Mouse (Mus musculus) intestine, postnatal 0 days (tissue): ENCODE measurements around the gene Mt3. TPM values are rescaled to one million over a fixed set of nuclear protein-coding genes. Genes with fewer than 3 reads are reported as not detected.

Experiments
- ATAC-seq: fragments of 200-750 bp; cut with Nextera tagmentation; 2 replicates; pipeline ENCODE4 v1.8.0; 2017; ENCODE audit warnings: mild to moderate bottlenecking, moderate TSS enrichment, moderate library complexity
- H3K27ac ChIP-seq: fragments of 300-500 bp; sonication (generic); 2 replicates; pipeline ENCODE4 v1.5.1; 2014; ENCODE audit warnings: mild to moderate bottlenecking, low read depth, low read length, moderate library complexity
- H3K27me3 ChIP-seq: fragments of 300-500 bp; sonication (generic); replicated peaks from 2 replicates; pipeline ENCODE4 v1.6.1; 2014; ENCODE audit warnings: low read length, mixed read lengths; ENCODE audit not compliant: control insufficient read depth, insufficient read depth
- H3K36me3 ChIP-seq: fragments of 300-500 bp; sonication (generic); 2 replicates; pipeline ENCODE4 v1.6.1; 2014; ENCODE audit warnings: mild to moderate bottlenecking, moderate library complexity; ENCODE audit not compliant: control insufficient read depth, insufficient read depth
- H3K4me1 ChIP-seq: fragments of 300-500 bp; sonication (generic); replicated peaks from 2 replicates; pipeline ENCODE4 v1.6.1; 2014; ENCODE audit warnings: antibody characterized with exemption, low read length, mixed read lengths; ENCODE audit not compliant: control insufficient read depth, insufficient read depth
- H3K4me2 ChIP-seq: fragments of 300-500 bp; sonication (generic); replicated peaks from 2 replicates; pipeline ENCODE4 v1.6.1; 2014; ENCODE audit warnings: low read depth, mild to moderate bottlenecking, moderate library complexity
- H3K4me3 ChIP-seq: fragments of 300-500 bp; sonication (generic); 2 replicates; pipeline ENCODE4 v1.5.1; 2014; ENCODE audit warnings: low read depth, low read length
- H3K9ac ChIP-seq: fragments of 300-500 bp; sonication (generic); 2 replicates; pipeline ENCODE4 v1.6.1; 2014; ENCODE audit warnings: mild to moderate bottlenecking, low read depth, low read length
- H3K9me3 ChIP-seq: fragments of 300-500 bp; sonication (generic); 2 replicates; pipeline ENCODE4 v1.6.1; 2016; ENCODE audit warnings: mixed run types; ENCODE audit not compliant: control insufficient read depth
- CTCF ChIP-seq: sonication (generic); IDR thresholded peaks from 2 replicates; pipeline ENCODE4 v1.5.1; 2016; ENCODE audit warnings: low read depth, mild to moderate bottlenecking, control low read depth, antibody characterized with exemption, moderate library complexity
- WGBS: fragments of 180-500 bp; shearing (Covaris S2); extraction: QIAGEN DNeasy Blood & Tissue Kit; methylation state at CpG from one replicate; pipeline ENCODE4 v1.1.7; 2014; 5-methylcytosine and 5-hydroxymethylcytosine counted together
- polyA plus RNA-seq: library from polyadenylated mRNA; unstranded; fragments of >200 nt; fragmentation: Nextera tagmentation; extraction: Ambion mirVana; gene quantifications from 2 replicates; pipeline ENCODE4 v1.2.1, GENCODE M21; 2015

Gene Mt3
- polyA plus RNA-seq, 1 experiment from 2014 or later: 4.4 TPM

DNA sequence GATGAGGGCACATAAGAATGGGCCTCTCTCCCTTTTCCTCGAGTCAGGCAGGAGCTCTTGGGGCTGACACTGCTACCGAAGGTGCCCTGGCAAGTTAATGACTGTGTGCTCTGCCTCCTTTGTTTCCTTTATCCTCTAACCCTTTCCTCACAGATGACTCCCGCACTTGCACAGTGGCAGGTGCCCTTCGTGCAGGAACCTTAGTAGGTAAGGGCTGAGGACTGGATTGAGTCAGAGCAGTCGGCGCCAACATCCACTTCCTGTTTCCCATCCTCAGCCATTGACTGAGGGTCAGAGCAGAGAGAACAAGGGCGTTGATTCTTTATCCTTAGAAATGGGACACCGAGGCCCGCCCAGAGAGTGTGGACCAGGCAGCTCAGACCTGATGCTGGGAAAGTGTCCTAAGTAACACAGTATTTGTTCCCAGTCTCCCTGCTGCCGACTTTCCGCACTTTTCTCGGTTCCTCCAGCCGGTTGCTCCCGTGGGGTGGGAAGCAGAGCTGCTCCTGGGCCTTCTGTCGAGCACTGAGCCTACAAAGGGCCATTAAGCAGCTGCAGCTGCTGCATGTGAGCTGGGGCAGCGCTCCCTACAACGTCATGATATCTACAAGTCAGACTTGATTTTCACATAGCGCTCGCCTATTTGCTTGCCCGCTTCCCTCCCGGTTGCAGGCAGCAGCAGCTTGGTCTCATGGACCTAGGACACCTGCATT is 35.0 kb downstream of the Mt3 start:
- no peak for ATAC-seq

DNA sequence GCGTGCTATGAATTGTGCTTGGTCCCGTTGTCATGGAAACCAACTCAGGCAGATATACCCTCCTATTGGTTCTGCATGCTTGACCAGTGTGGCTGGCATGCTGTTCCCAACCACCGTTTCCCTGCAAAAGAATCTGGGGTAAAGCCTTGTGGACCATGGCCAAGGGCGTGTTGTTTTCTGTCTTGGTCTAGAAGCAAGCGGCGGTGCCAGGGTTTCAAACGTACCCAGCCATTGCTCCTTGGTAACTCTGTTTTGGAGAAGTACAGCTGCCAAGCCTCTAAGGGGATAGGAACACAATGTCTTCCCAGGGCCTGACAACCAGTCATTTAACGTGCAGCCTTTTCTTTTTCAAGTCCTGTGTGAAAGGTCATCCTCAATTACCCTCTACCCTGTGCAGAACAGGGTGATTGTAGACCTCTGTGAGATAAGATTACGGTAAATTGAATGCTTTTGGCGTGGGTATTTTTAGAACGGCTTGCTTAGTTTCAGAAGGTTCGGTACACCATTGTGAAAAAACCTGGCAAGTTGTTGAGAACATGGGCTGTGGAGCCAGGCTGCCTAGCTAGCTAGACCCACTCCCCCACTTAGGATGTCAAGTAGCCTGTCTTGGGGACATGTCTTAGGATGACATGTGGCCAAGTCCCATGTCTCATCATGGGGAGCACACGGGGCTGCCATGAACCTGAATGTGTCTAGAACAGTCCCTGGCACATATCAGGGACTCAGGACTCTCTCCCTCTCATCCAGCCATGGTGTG is 37.0 kb downstream of the Mt3 start:
- Histone ChIP-seq H3K36me3 (no peaks in the 10 kb centered on the region), H3K4me3 (no peak overlapping the region), H3K27me3 (no peaks in the 10 kb centered on the region), H3K27ac (no peak overlapping the region), H3K4me2 (no peak overlapping the region), H3K9ac (no peak overlapping the region), H3K9me3 (no peaks in the 10 kb centered on the region), H3K4me1 (0 out of 2 replicates have a peak, but pooled peaks cover 5% of the 10 kb centered on the region)
- WGBS: 57% methylated on average over 13 of the region's 13 CpGs
- TF ChIP-seq CTCF: no peak
- ATAC-seq: no peak

More for the DNA sequence above, 35.0 kb downstream of the Mt3 start:
- no peaks in the 10 kb centered on the region for H3K36me3 ChIP-seq
- no peaks in the 10 kb centered on the region for H3K27me3 ChIP-seq
- WGBS: 46% methylated on average over 21 of the region's 21 CpGs
- peak overlapping the region; percentile 14; the same call in 1 of the 2 replicates for H3K4me2 ChIP-seq
- no peak for TF ChIP-seq CTCF
- 0 out of 2 replicates have a peak, but pooled peaks cover 5% of the 10 kb centered on the region for H3K4me1 ChIP-seq
- H3K27ac ChIP-seq: peak overlapping the region; percentile 47; the same call in 1 of the 2 replicates
- H3K9me3 ChIP-seq: no peaks in the 10 kb centered on the region
- H3K9ac ChIP-seq: no peak overlapping the region
- no peak overlapping the region for H3K4me3 ChIP-seq

DNA sequence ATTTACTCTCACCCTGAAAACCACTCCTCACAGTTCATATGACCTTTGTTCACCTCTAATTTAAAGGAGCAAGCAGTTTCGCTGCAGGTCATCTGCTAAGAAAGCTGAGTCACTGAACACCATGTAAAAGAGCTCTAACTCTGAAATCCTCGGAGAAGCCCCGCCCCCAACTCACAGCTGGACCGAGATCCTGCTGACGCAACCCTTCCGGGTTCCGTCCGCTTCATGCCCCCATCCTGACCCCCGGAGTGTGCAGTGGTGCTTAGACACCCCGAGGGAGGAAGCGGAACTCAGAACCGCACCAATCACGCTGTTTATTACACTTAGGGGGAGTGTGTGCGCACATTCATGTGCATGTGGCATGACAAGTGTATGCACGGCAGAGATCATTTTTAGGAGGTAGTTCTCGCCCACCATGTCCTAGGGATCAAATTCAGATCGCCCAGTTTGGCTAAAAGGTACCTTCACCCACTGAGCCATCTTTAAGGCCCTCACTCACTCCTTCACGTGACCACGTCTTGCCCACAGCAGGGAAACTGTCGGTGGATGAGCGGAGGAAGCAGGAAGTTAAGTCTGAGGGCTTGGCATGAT is 38.8 kb downstream of the Mt3 start:
- peak; percentile 40 for ATAC-seq
- no peak for TF ChIP-seq CTCF
- Histone ChIP-seq H3K4me1 (0 out of 2 replicates have a peak, but pooled peaks cover 5% of the 10 kb centered on the region), H3K27ac (peak overlapping the region; percentile 60; the same call in 1 of the 2 replicates), H3K9me3 (no peaks in the 10 kb centered on the region), H3K27me3 (no peaks in the 10 kb centered on the region), H3K4me2 (peak overlapping the region; percentile 62), H3K9ac (no peak overlapping the region), H3K4me3 (peak overlapping the region; percentile 26), H3K36me3 (no peaks in the 10 kb centered on the region)
- WGBS: 20% methylated on average over 21 of the region's 21 CpGs

DNA sequence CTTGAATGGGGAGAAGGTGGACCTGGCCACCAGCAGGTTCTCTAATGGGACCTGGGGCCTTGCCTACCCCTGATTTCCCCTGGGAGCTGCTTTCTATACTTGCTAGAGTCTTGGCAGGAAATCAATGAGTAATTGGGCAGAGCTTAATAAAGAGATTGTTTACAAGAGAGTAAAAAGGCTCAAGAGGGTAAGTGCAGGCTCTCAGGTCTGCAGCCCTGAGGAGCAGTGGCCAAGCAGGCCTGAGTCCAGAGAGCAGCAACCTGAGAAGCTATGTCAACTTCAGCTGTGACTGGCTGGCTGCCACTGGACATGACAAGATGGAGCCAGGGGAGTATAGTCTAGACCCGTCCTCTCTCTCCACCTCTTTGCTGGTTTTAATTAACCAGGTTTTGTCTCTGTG is 40.5 kb downstream of the Mt3 start:
- no peak overlapping the region for H3K27ac ChIP-seq
- H3K27me3 ChIP-seq: no peaks in the 10 kb centered on the region
- WGBS: 85% methylated on average over 1 of the region's 1 CpGs
- TF ChIP-seq CTCF: no peak
- H3K9me3 ChIP-seq: no peaks in the 10 kb centered on the region
- no peak overlapping the region for H3K4me3 ChIP-seq
- no peak overlapping the region for H3K4me2 ChIP-seq
- H3K4me1 ChIP-seq: no peaks in the 10 kb centered on the region
- H3K9ac ChIP-seq: no peak overlapping the region
- ATAC-seq: no peak
- H3K36me3 ChIP-seq: no peaks in the 10 kb centered on the region

DNA sequence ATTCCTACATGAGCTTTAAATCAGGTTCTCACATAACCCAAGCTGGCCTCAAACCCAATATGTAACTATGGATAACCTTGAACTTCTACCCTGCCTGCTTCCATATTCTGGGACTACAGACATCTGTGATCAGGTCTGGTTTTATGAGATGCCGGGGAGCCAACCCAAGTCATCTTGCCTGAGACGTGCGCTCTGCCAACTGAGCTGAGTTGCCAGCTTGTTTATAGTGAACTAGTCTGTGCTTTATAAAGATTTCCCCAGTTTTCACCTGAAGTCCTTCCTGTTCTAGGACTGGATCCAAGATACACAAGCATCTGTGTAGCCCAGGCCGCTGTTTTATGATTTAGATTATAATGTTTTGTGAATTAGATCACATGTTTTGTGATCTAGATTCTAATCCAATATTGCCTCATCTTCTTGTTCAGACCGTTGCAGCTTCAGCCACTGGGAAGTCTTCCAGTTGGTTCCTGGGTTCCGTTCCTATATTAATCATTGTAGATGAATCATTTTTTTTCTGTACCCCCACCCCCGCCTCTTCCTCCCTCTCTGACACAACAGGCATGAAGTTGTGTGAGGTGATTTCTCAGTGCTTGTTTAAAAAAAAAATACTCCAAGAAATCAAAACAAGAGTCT is 42.3 kb downstream of the Mt3 start:
- no peak for ATAC-seq
- WGBS: 78% methylated on average over 7 of the region's 7 CpGs
- H3K4me1 ChIP-seq: no peaks in the 10 kb centered on the region

More for the DNA sequence above, 42.3 kb downstream of the Mt3 start:
- Histone ChIP-seq H3K9ac (no peak overlapping the region), H3K27ac (no peak overlapping the region), H3K36me3 (no peaks in the 10 kb centered on the region), H3K4me3 (no peak overlapping the region), H3K27me3 (no peaks in the 10 kb centered on the region), H3K4me2 (no peak overlapping the region), H3K9me3 (no peaks in the 10 kb centered on the region)
- TF ChIP-seq CTCF: no peak
